Comparison of ENCODE assay signal across 18 mouse cellular contexts in genomic region chr11:25594780-25595179, GRCm38 (mm10).
"Had no signal": no experiment of that assay in that cellular context is flagged by ENCODE, and none has a peak within 500 bp of the region (broad histone marks: within the 10 kb centered on the region; RNA-seq: fewer than 3 reads in every experiment).

No protein-coding gene starts in this region.

- ATAC-seq: intestine, postnatal 0 days; liver, postnatal 0 days; lung, postnatal 0 days had no signal

- H3K9me3 ChIP-seq: limb, embryonic 12.5 days; limb, embryonic 15.5 days; stomach, embryonic 15.5 days had no signal

- H3K27ac ChIP-seq: limb, embryonic 12.5 days; limb, embryonic 15.5 days; liver, embryonic 14.5 days; macrophage; stomach, embryonic 15.5 days had no signal

- H3K4me2 ChIP-seq: limb, embryonic 12.5 days; limb, embryonic 15.5 days; liver, embryonic 11.5 days; lung, embryonic 14.5 days; stomach, embryonic 15.5 days had no signal

- H3K4me1 ChIP-seq: limb, embryonic 15.5 days; stomach, embryonic 15.5 days had no signal

- DNase-seq: kidney, adult 2 months; kidney, postnatal 10 days; kidney, postnatal 36 days; left cerebral cortex, postnatal 4 days; liver, postnatal 0 days; lung, embryonic 14.5 days; right cerebral cortex, adult 18-20 months; right cerebral cortex, postnatal 14 days; spleen, adult 18-20 months; thymus, postnatal 36 days had no signal

- H3K36me3 ChIP-seq: limb, embryonic 12.5 days; limb, embryonic 15.5 days; stomach, embryonic 15.5 days had no signal

- H3K27me3 ChIP-seq: limb, embryonic 12.5 days; limb, embryonic 15.5 days; stomach, embryonic 15.5 days had no signal

- H3K4me3 ChIP-seq: limb, embryonic 12.5 days; limb, embryonic 15.5 days; stomach, embryonic 15.5 days had no signal

- H3K9ac ChIP-seq: limb, embryonic 12.5 days; limb, embryonic 15.5 days; liver, embryonic 14.5 days; liver, postnatal 0 days; lung, embryonic 14.5 days; stomach, embryonic 15.5 days had no signal
